Mouse (Mus musculus) hindbrain, embryonic 15.5 days (tissue): ENCODE data around the gene 1700021F07Rik. TPM values are rescaled to one million over a fixed set of nuclear protein-coding genes. Genes with fewer than 3 reads are reported as not detected.

Experiments used
- ATAC-seq: fragments of 200-750 bp; cut with Nextera tagmentation; 2 replicates; pipeline ENCODE4 v1.8.0; 2017; ENCODE audit warnings: low read depth, moderate number of reproducible peaks, moderate TSS enrichment; ENCODE audit not compliant: low FRiP score
- H3K27ac ChIP-seq: fragments of 300-500 bp; sonication (generic); replicated peaks from 2 replicates; pipeline ENCODE4 v1.5.1; 2015; ENCODE audit warnings: mild to moderate bottlenecking, inconsistent platforms
- H3K27me3 ChIP-seq: fragments of 300-500 bp; sonication (generic); 2 replicates; pipeline ENCODE4 v1.6.1; 2015; ENCODE audit warnings: control low read depth, inconsistent platforms
- H3K36me3 ChIP-seq: fragments of 300-500 bp; sonication (generic); 2 replicates; pipeline ENCODE4 v1.6.1; 2015; ENCODE audit warnings: control low read depth, inconsistent platforms
- H3K4me1 ChIP-seq: fragments of 300-500 bp; sonication (generic); replicated peaks from 2 replicates; pipeline ENCODE4 v1.6.1; 2015; ENCODE audit warnings: control low read depth, inconsistent platforms
- H3K4me2 ChIP-seq: fragments of 300-500 bp; sonication (generic); 2 replicates; pipeline ENCODE4 v1.6.1; 2015; ENCODE audit warnings: moderate library complexity, mild to moderate bottlenecking, inconsistent platforms
- H3K4me3 ChIP-seq: fragments of 300-500 bp; sonication (generic); 2 replicates; pipeline ENCODE4 v1.5.1; 2015; ENCODE audit warnings: mild to moderate bottlenecking, inconsistent platforms
- H3K9ac ChIP-seq: fragments of 300-500 bp; sonication (generic); 2 replicates; pipeline ENCODE4 v1.6.1; 2015; ENCODE audit warnings: inconsistent platforms
- H3K9me3 ChIP-seq: fragments of 300-500 bp; sonication (generic); 2 replicates; pipeline ENCODE4 v1.6.1; 2016; ENCODE audit warnings: control low read depth, inconsistent platforms
- WGBS: fragments of 180-500 bp; shearing (Covaris S2); methylation state at CpG from one replicate; pipeline ENCODE4 v1.1.7; 2015; 5-methylcytosine and 5-hydroxymethylcytosine counted together
- polyA plus RNA-seq: library from polyadenylated mRNA; unstranded; fragments of >200 nt; fragmentation: Nextera tagmentation; extraction: Ambion mirVana; gene quantifications from 2 replicates; pipeline ENCODE4 v1.2.1, GENCODE M21; 2015

The 1700021F07Rik gene
- not detected in 2 replicates for polyA plus RNA-seq

DNA sequence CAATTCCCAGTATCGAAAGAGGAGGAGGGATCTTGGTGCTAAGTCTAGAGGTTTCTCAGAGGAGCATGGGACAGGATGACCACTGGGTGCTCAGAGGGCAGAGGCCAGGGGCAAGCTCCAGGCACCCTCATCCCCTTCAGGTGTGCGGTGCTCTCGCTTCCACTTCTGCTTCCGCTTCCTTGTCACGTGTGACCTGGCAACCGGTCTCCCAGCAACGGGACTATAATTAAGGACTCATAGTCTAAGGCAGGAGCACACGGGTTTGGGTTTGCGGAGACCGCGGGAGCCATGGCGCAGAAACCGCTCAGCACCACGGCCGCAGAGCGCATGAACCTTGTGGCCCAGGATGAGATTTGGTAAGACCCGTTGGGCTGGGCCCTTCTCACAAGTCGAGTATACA lies at the start of gene 1700021F07Rik:
TSS of gene 1700021F07Rik (plus strand) at position 211 of the 400 bp plus-strand sequence.
- no peak within 1 kb of the TSS for H3K9ac ChIP-seq
- H3K4me3 ChIP-seq, result no peak within 1 kb of the TSS
- H3K4me1 ChIP-seq, result no peaks in the 10 kb centered on the region
- H3K4me2 ChIP-seq, result no peak within 1 kb of the TSS
- H3K27ac ChIP-seq, result no peak within 1 kb of the TSS
- no peaks in the 10 kb centered on the region; the same call in 1 of the 2 replicates for H3K27me3 ChIP-seq
- no peaks in the 10 kb centered on the region for H3K9me3 ChIP-seq
- no peak for ATAC-seq
- WGBS, result 92% methylated on average over 18 of the region's 18 CpGs
- no peaks in the 10 kb centered on the region for H3K36me3 ChIP-seq

DNA sequence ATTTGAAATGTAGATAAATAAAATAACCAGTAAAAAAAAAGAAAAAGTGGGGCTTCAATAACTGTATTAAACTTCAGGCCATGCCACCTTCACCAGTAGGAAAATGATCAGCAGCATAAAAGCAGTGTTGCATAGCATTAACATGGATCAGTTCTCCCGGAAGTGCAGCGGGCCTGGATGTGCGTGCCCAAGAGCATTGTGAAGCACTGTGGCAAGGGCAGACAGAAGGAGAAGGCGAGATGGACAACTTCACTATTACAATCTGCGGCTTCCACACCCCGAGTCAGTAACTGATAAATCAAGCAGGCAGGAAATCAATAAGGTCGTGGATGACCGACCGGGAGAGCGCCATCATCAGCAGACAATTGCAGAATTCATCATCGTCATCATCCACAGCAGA lies 49.2 kb upstream of the 1700021F07Rik start:
- WGBS, result 39% methylated on average over 11 of the region's 11 CpGs
- Histone ChIP-seq H3K27me3 (no peaks in the 10 kb centered on the region), H3K4me1 (no peaks in the 10 kb centered on the region), H3K27ac (no peak overlapping the region), H3K4me3 (no peak overlapping the region), H3K9ac (no peak overlapping the region), H3K4me2 (no peak overlapping the region), H3K9me3 (no peaks in the 10 kb centered on the region), H3K36me3 (no peaks in the 10 kb centered on the region)
- no peak for ATAC-seq

DNA sequence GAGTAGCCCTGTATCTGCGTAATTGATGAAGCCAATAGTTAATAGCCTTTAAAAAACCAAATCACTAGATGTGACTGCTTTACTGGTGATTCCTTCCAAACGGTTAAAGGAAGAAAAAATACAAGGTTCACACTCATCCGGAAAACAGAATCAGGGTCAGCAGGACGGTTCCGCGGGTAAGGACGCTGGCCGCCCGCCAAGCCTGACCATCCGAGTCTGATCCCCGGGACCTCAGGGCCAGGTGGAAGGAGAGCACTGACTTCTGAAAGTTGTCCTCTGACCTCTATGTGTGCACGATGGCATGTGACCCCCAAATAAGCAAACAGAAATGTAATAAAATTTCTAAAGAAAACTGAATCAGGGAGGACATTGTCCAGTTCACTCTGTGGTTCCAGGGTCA lies 43.3 kb upstream of the 1700021F07Rik start:
- no peaks in the 10 kb centered on the region for H3K4me1 ChIP-seq
- no peaks in the 10 kb centered on the region for H3K27me3 ChIP-seq
- ATAC-seq, result no peak

DNA sequence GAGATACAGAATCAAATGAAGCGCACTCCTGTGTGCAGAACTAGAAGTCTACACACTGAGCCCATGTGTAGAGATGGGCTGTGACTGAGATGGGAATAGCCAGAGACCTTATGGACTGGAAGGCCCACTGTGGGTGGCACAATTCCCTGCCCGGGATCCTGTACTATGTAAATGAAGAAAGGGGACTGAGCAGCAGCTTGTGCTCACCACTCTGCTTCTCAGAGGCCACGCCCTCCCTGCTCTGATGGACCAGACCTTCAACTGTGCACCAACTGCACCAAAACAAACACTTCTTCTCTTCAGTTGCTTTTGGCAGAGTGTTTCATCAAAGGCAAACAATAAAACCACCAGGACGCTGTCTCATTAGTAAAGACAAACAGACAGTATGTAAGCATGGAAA lies 37.9 kb upstream of the 1700021F07Rik start:
- no peak overlapping the region for H3K9ac ChIP-seq
- H3K4me2 ChIP-seq, result no peak overlapping the region
- H3K4me3 ChIP-seq, result no peak overlapping the region
- 96% methylated on average over 4 of the region's 4 CpGs for WGBS
- no peaks in the 10 kb centered on the region for H3K9me3 ChIP-seq
- H3K4me1 ChIP-seq, result no peaks in the 10 kb centered on the region
- no peaks in the 10 kb centered on the region for H3K27me3 ChIP-seq
- H3K27ac ChIP-seq, result no peak overlapping the region
- no peaks in the 10 kb centered on the region for H3K36me3 ChIP-seq
- no peak for ATAC-seq

More for the DNA sequence above, 43.3 kb upstream of the 1700021F07Rik start:
- Histone ChIP-seq H3K9me3 (no peaks in the 10 kb centered on the region), H3K36me3 (no peaks in the 10 kb centered on the region), H3K9ac (no peak overlapping the region), H3K4me3 (no peak overlapping the region), H3K4me2 (no peak overlapping the region), H3K27ac (no peak overlapping the region)
- WGBS, result 93% methylated on average over 12 of the region's 12 CpGs

DNA sequence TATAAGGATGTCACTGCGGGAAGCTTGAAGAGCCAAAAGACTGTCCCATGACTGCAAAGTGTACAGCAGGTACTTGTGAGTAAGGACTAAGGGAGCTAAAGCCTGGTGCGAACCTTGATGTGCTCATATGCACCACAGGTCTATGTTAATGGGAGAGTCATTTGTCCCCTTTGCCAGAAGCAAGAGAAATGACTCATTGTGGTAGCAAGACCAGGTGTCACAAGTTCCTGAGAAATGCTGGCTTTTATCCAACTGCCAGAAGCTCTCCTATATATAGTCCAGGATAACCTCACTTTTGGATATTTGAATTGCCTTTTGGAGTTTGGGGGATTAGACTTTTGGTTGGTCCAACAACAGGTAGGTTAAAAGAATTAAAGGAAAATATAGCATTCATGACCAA lies 22.8 kb upstream of the 1700021F07Rik start:
- Histone ChIP-seq H3K36me3 (no peaks in the 10 kb centered on the region), H3K9ac (no peak overlapping the region), H3K4me3 (no peak overlapping the region), H3K4me2 (no peak overlapping the region), H3K27me3 (no peaks in the 10 kb centered on the region), H3K4me1 (no peaks in the 10 kb centered on the region), H3K27ac (no peak overlapping the region), H3K9me3 (no peaks in the 10 kb centered on the region)
- ATAC-seq, result no peak
- WGBS, result 96% methylated on average over 2 of the region's 2 CpGs

DNA sequence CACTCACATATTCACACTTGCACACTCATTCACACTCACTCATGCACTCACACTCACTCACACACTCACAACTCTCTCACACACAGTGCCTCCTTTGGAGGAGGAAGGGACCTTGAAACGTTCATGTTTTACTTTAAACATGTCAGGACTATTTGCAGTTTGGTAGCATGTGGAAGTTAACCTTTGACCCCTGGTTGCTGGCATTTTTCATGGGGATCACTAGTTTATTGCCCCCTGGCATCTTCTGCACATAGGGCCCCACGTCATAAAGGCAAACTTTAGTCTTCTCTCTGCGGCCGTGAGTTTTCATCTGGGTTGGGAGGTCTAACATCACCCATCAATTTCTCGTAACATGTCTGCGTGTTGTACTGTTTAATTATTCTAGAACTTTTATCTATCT lies 8.4 kb upstream of the 1700021F07Rik start:
- Histone ChIP-seq H3K4me1 (0 out of 2 replicates have a peak, but pooled peaks cover 4% of the 10 kb centered on the region), H3K27ac (no peak overlapping the region), H3K9me3 (no peaks in the 10 kb centered on the region), H3K4me3 (no peak overlapping the region), H3K4me2 (no peak overlapping the region), H3K36me3 (no peaks in the 10 kb centered on the region), H3K9ac (no peak overlapping the region), H3K27me3 (no peaks in the 10 kb centered on the region; the same call in 1 of the 2 replicates)
- no peak for ATAC-seq
- WGBS, result 89% methylated on average over 6 of the region's 6 CpGs

DNA sequence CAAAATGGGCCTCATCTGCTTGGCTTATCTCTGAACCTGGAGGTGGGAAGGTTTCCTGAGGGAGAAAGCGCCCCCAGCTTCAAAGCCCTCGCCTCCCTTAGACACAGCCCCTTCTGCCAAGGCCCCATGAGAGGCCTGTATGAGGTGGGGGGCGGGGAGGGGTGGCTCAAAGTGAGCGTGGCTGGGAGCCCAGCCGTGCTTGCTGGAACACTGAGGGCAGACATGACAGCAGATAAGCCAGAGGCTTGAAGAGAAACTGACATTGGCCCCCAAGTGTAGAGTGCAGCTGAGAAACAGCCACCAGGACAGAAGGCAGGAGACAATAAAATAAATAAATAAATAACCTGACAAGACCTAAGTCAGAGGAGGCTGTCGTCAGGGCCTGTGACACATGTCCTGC lies 7.2 kb upstream of the 1700021F07Rik start:
- 61% methylated on average over 6 of the region's 6 CpGs for WGBS

DNA sequence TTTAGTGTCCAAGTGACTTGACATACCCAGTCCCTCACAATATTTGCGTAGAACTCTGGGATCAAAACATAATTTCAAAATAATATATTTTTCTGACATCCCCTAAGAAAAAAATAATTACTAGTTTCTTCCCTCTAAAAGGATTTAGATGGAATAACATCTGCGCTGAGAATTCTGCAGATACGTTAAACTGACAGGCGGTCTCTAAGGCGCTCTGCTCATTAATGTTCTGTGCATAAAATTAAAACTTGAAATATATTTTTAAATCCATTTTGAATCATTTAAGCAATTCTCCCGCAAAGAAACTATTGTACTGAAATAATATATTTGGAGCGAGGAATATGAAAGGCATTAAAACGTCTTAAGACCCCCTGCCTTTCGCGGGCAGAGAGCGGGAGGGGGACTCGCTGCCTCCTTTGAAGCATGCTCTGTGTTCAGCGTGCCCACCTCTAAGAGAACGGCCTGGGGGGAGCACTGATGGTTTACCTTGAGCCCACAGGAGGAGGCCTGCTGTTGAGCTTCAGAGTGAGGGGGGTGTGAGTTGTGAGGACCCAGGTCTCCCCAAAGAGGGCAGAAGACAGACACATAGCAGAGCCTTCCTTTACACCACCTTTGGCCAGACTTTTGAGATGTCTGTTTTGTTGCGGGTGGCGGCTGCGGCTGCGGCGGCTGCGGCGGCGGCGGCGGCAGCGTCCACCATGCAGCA lies 6.1 kb upstream of the 1700021F07Rik start:
- H3K36me3 ChIP-seq, result no peaks in the 10 kb centered on the region
- no peak overlapping the region for H3K4me3 ChIP-seq
- H3K9ac ChIP-seq, result no peak overlapping the region
- ATAC-seq, result no peak
- no peak overlapping the region for H3K4me2 ChIP-seq
- WGBS, result 76% methylated on average over 25 of the region's 25 CpGs
- 0 out of 2 replicates have a peak, but pooled peaks cover 4% of the 10 kb centered on the region for H3K4me1 ChIP-seq
- H3K9me3 ChIP-seq, result no peaks in the 10 kb centered on the region
- no peaks in the 10 kb centered on the region; the same call in 1 of the 2 replicates for H3K27me3 ChIP-seq
- H3K27ac ChIP-seq, result peak overlapping the region; percentile 46

More for the DNA sequence above, 7.2 kb upstream of the 1700021F07Rik start:
- no peak for ATAC-seq
- Histone ChIP-seq H3K27ac (no peak overlapping the region), H3K27me3 (no peaks in the 10 kb centered on the region; the same call in 1 of the 2 replicates), H3K4me3 (no peak overlapping the region), H3K36me3 (no peaks in the 10 kb centered on the region), H3K9ac (no peak overlapping the region), H3K4me2 (no peak overlapping the region), H3K9me3 (no peaks in the 10 kb centered on the region), H3K4me1 (0 out of 2 replicates have a peak, but pooled peaks cover 4% of the 10 kb centered on the region)

DNA sequence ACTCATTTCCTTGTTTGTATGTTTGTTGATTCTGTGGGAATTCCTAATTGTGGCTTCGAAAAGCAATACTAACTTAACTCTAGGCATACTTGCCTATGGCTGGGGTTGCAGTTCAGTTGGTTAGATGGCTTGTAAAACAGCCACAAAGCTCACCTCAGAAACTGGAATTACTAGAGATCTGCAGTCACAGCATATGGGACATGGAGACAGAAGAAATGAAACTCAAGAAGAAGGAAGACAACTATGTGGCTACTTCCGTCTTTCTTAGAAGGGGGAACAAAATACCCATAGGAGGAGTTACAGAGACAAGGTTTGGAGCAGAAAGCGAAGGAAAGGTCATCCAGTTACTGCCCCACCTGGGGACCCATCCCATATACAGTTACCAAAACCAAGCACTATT lies 6.1 kb downstream of the 1700021F07Rik start:
- ATAC-seq, result no peak
- H3K4me1 ChIP-seq, result no peaks in the 10 kb centered on the region
- 82% methylated on average over 3 of the region's 3 CpGs for WGBS

DNA sequence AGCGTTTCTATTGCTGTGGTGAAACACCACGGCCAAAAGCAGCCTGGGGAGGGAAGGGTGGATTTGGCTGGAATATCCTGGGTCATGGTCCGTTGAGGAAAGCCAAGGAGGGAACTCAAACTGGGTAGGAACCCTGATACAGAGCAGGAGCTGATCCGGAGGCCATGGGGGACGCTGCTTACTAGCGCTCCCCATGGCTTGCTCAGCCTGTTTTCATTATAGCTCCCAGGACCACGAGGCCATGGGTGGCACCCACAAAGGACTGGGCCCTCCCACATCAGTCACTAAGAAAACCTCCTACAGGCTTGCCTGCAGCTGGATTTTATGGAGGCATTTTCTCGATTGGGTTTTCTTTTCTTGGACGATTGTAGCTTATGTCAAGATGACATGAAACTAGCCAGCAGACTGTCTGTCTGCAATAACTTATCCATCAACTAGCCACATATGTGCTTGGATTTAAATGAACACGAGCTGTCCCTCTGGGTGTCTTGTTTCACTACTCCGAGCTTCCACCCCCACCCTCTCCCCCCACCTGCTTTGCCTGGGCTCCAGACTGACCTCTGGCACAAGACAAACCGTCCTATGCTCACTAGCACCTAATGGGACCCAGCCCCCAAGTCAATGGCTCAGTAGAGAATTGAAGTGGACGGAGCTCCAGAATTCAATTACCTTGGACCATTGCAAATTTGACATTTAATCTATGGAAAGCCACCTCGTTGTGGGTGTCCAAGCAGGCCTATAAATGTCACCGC lies 10.5 kb downstream of the 1700021F07Rik start:
- no peak for ATAC-seq
- Histone ChIP-seq H3K4me3 (no peak overlapping the region), H3K27ac (no peak overlapping the region), H3K9ac (no peak overlapping the region), H3K27me3 (no peaks in the 10 kb centered on the region), H3K9me3 (no peaks in the 10 kb centered on the region), H3K4me1 (no peaks in the 10 kb centered on the region), H3K36me3 (no peaks in the 10 kb centered on the region), H3K4me2 (no peak overlapping the region)
- WGBS, result 73% methylated on average over 15 of the region's 15 CpGs

More for the DNA sequence above, 6.1 kb downstream of the 1700021F07Rik start:
- H3K36me3 ChIP-seq, result no peaks in the 10 kb centered on the region
- H3K27ac ChIP-seq, result no peak overlapping the region
- H3K9me3 ChIP-seq, result no peaks in the 10 kb centered on the region
- no peak overlapping the region for H3K9ac ChIP-seq
- no peaks in the 10 kb centered on the region for H3K27me3 ChIP-seq
- no peak overlapping the region for H3K4me3 ChIP-seq
- H3K4me2 ChIP-seq, result no peak overlapping the region

DNA sequence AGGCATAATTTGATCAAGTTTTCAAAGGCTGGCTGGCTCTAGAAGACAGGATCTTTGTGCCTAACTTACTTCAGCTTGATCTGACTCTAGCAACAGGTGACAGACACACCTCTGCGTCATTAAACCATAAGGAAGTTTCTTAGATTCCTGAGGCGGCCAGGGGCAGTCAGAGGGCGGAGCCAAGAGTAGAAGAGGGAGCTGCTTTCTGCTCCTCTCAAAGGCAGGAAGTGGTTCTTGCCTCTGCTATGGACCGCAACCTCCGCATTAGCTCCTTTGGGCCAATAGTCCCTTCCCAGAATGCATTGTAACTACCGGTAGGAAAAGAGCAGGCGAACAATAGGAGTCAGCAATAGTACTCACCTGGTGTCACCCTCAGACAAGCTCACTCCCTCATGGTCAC lies 12.2 kb downstream of the 1700021F07Rik start:
- Histone ChIP-seq H3K27me3 (no peaks in the 10 kb centered on the region), H3K27ac (no peak overlapping the region), H3K36me3 (no peaks in the 10 kb centered on the region), H3K9me3 (no peaks in the 10 kb centered on the region), H3K4me1 (no peaks in the 10 kb centered on the region), H3K9ac (no peak overlapping the region), H3K4me2 (no peak overlapping the region), H3K4me3 (no peak overlapping the region)
- 89% methylated on average over 7 of the region's 7 CpGs for WGBS
- ATAC-seq, result no peak

DNA sequence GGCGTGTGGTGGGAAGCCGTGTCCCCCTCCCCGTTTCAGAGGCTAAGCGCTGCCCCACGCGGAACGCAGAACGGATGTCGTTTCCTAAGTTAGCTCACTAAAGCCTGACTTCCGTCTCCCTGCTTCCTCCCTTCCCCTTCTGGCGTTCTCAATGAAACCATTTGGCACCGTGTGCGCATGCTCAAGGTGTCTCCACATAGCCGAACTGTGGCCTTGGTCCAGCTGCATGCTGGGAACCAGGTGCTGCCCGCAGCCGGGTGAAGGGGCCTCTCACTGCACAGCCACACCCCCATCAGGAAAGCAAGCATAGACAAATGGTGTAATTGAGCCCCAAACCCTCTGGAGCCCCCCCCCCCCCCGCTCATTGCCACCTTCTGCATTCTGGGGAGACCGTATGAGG lies 13.0 kb downstream of the 1700021F07Rik start:
- H3K9me3 ChIP-seq, result no peaks in the 10 kb centered on the region
- WGBS, result 85% methylated on average over 18 of the region's 18 CpGs
- H3K27me3 ChIP-seq, result no peaks in the 10 kb centered on the region
- H3K9ac ChIP-seq, result no peak overlapping the region
- ATAC-seq, result no peak
- no peak overlapping the region for H3K4me3 ChIP-seq
- no peaks in the 10 kb centered on the region for H3K36me3 ChIP-seq
- no peaks in the 10 kb centered on the region; the same call in 1 of the 2 replicates for H3K4me1 ChIP-seq
- no peak overlapping the region for H3K4me2 ChIP-seq
- H3K27ac ChIP-seq, result no peak overlapping the region
